Mouse (Mus musculus): ENCODE results near the gene Dnajc5g.

DNA sequence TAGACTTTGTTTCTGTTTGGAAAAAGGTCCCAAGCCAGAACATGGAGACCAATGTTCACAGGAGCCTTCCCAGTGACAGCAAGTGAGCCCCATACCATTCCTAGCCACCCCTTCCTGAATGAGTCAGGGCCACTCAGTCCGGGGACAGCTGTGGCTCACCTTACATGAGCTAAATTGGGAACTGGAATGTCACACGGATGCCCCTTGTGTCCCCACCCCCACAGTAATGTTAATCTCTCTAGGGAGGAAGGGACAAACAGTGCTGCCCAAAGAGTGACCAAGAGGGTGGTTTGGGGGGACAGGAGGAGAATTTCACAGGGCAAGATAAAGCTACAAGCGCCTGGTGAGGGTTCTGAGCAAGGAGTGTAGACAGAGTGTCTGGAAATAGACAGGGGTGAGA is 10.3 kb downstream of the Dnajc5g start, which contains the start of gene Trim54:
- TF ChIP-seq GATA1 (IDR thresholded peaks at IDR 0.05; ENCODE audit: borderline replicate concordance, low read length): no peak
- no peak for TF ChIP-seq FLI1 (IDR thresholded peaks at IDR 0.05; ENCODE audit: low read length)

Measured in megakaryocyte, embryonic 14.5 days (primary cell).